Mouse (Mus musculus) intestine, postnatal 0 days (tissue): ENCODE data around the gene Tnks2. TPM values are rescaled to one million over a fixed set of nuclear protein-coding genes. Genes with fewer than 3 reads are reported as not detected.

Experiments used
- ATAC-seq: fragments of 200-750 bp; cut with Nextera tagmentation; 2 replicates; pipeline ENCODE4 v1.8.0; 2017; ENCODE audit warnings: mild to moderate bottlenecking, moderate TSS enrichment, moderate library complexity
- H3K27ac ChIP-seq: fragments of 300-500 bp; sonication (generic); 2 replicates; pipeline ENCODE4 v1.5.1; 2014; ENCODE audit warnings: mild to moderate bottlenecking, low read depth, low read length, moderate library complexity
- H3K27me3 ChIP-seq: fragments of 300-500 bp; sonication (generic); replicated peaks from 2 replicates; pipeline ENCODE4 v1.6.1; 2014; ENCODE audit warnings: low read length, mixed read lengths; ENCODE audit not compliant: control insufficient read depth, insufficient read depth
- H3K36me3 ChIP-seq: fragments of 300-500 bp; sonication (generic); 2 replicates; pipeline ENCODE4 v1.6.1; 2014; ENCODE audit warnings: mild to moderate bottlenecking, moderate library complexity; ENCODE audit not compliant: control insufficient read depth, insufficient read depth
- H3K4me1 ChIP-seq: fragments of 300-500 bp; sonication (generic); replicated peaks from 2 replicates; pipeline ENCODE4 v1.6.1; 2014; ENCODE audit warnings: antibody characterized with exemption, low read length, mixed read lengths; ENCODE audit not compliant: control insufficient read depth, insufficient read depth
- H3K4me2 ChIP-seq: fragments of 300-500 bp; sonication (generic); replicated peaks from 2 replicates; pipeline ENCODE4 v1.6.1; 2014; ENCODE audit warnings: low read depth, mild to moderate bottlenecking, moderate library complexity
- H3K4me3 ChIP-seq: fragments of 300-500 bp; sonication (generic); 2 replicates; pipeline ENCODE4 v1.5.1; 2014; ENCODE audit warnings: low read depth, low read length
- H3K9ac ChIP-seq: fragments of 300-500 bp; sonication (generic); 2 replicates; pipeline ENCODE4 v1.6.1; 2014; ENCODE audit warnings: mild to moderate bottlenecking, low read depth, low read length
- H3K9me3 ChIP-seq: fragments of 300-500 bp; sonication (generic); 2 replicates; pipeline ENCODE4 v1.6.1; 2016; ENCODE audit warnings: mixed run types; ENCODE audit not compliant: control insufficient read depth
- CTCF ChIP-seq: sonication (generic); IDR thresholded peaks from 2 replicates; pipeline ENCODE4 v1.5.1; 2016; ENCODE audit warnings: low read depth, mild to moderate bottlenecking, control low read depth, antibody characterized with exemption, moderate library complexity
- WGBS: fragments of 180-500 bp; shearing (Covaris S2); extraction: QIAGEN DNeasy Blood & Tissue Kit; methylation state at CpG from one replicate; pipeline ENCODE4 v1.1.7; 2014; 5-methylcytosine and 5-hydroxymethylcytosine counted together
- polyA plus RNA-seq: library from polyadenylated mRNA; unstranded; fragments of >200 nt; fragmentation: Nextera tagmentation; extraction: Ambion mirVana; gene quantifications from 2 replicates; pipeline ENCODE4 v1.2.1, GENCODE M21; 2015

Gene Tnks2
- polyA plus RNA-seq, 1 experiment from 2014 or later = 19.2 TPM

DNA sequence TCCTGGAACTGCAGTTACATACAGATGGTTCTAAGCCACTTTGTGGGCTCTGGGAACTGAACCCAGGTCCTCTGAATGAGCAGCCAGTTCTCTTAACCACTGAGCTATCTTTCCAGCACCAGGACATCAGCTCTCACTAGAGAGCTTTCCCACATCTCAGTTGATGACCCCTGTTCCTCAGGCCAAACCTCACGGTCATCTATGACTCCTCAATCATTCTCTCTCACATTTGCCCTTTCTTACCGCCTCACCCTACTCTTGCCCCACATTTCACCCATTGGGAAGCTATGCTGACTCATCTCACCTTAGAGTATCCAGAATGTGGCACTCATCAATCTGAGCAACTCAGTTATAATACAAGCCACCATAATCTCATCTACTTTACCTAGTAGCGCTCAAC is 6.3 kb downstream of the Tnks2 start:
- Histone ChIP-seq H3K27ac (no peak overlapping the region), H3K4me3 (no peak overlapping the region), H3K9ac (no peak overlapping the region), H3K36me3 (0 out of 2 replicates have a peak, but pooled peaks cover 5% of the 10 kb centered on the region), H3K4me2 (no peak overlapping the region), H3K4me1 (no peaks in the 10 kb centered on the region), H3K9me3 (no peaks in the 10 kb centered on the region), H3K27me3 (no peaks in the 10 kb centered on the region)
- WGBS = 82% methylated on average over 3 of the region's 3 CpGs
- no peak for ATAC-seq
- no peak for TF ChIP-seq CTCF

- no peak overlapping the region for H3K9ac ChIP-seq
- peak; percentile 23 for TF ChIP-seq CTCF
- H3K4me3 ChIP-seq = no peak overlapping the region
- H3K27ac ChIP-seq = no peak overlapping the region
- H3K4me1 ChIP-seq = no peaks in the 10 kb centered on the region
- H3K9me3 ChIP-seq = no peaks in the 10 kb centered on the region
- no peak for ATAC-seq
- 90% methylated on average over 11 of the region's 11 CpGs for WGBS
- H3K36me3 ChIP-seq = peaks cover 11% of the 10 kb centered on the region; the same call in 1 of the 2 replicates
- H3K27me3 ChIP-seq = no peaks in the 10 kb centered on the region
- no peak overlapping the region for H3K4me2 ChIP-seq
Measured at GRCm38 (mm10) chr19:36843866-36844265, 9.8 kb downstream of the Tnks2 start.

DNA sequence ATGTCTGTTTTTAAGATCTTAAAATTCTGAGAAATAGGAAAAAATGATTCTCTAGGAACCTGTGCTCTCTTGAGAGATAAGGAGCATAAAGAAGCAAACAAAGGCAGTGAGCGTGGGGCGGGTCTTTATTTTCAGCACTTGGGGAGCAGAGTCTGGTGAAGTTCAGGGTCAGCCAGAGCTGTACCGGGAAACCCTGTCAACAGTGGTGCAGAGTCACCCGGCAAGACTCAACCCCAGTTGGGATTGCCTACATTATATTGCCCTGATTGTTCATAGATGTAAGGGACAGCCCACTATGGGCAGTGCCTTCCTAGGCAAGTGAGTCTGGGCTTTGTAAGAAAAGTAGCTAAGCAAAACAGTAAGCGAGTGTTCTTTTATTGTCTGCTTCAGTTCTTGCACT is 11.9 kb downstream of the Tnks2 start:
- Histone ChIP-seq H3K27me3 (no peaks in the 10 kb centered on the region), H3K9ac (no peak overlapping the region), H3K9me3 (no peaks in the 10 kb centered on the region), H3K4me3 (no peak overlapping the region), H3K4me2 (no peak overlapping the region), H3K27ac (no peak overlapping the region; the same call in 1 of the 2 replicates), H3K4me1 (no peaks in the 10 kb centered on the region), H3K36me3 (peaks cover 25% of the 10 kb centered on the region)
- TF ChIP-seq CTCF = no peak
- peak; percentile 75 for ATAC-seq
- WGBS = 50% methylated on average over 5 of the region's 5 CpGs

- H3K4me2 ChIP-seq = no peak overlapping the region
- no peak overlapping the region for H3K4me3 ChIP-seq
- H3K36me3 ChIP-seq = peaks cover 75% of the 10 kb centered on the region
- H3K27ac ChIP-seq = no peak overlapping the region
- no peak for ATAC-seq
- H3K9me3 ChIP-seq = no peaks in the 10 kb centered on the region
- 93% methylated on average over 2 of the region's 2 CpGs for WGBS
- no peaks in the 10 kb centered on the region for H3K27me3 ChIP-seq
- no peak for TF ChIP-seq CTCF
- H3K9ac ChIP-seq = no peak overlapping the region
- H3K4me1 ChIP-seq = no peaks in the 10 kb centered on the region
Measured at GRCm38 (mm10) chr19:36853831-36854230, 19.8 kb downstream of the Tnks2 start.

DNA sequence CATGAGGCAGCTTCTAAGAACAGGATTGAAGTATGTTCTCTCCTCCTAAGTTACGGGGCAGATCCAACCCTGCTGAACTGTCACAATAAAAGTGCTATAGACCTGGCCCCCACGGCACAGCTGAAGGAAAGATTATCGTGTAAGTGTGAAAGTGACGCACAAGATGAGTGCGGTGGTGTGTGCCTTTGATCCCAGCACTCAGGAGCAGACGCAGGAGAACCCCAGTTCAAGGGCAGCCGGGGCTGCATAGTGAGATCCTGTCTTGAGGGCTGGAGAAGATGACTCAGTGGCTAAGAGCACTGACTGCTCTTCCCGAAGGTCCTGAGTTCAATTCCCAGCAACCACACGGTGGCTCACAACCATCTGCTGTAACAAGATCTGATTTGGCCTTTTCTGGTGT is 23.8 kb downstream of the Tnks2 start:
- Histone ChIP-seq H3K9ac (no peak overlapping the region), H3K4me1 (no peaks in the 10 kb centered on the region), H3K9me3 (no peaks in the 10 kb centered on the region), H3K36me3 (peaks cover 64% of the 10 kb centered on the region), H3K4me3 (no peak overlapping the region), H3K4me2 (no peak overlapping the region), H3K27me3 (no peaks in the 10 kb centered on the region), H3K27ac (no peak overlapping the region)
- ATAC-seq = no peak
- WGBS = 85% methylated on average over 9 of the region's 9 CpGs
- no peak for TF ChIP-seq CTCF

- 72% methylated on average over 5 of the region's 5 CpGs for WGBS
- Histone ChIP-seq H3K4me3 (no peak overlapping the region), H3K4me2 (no peak overlapping the region), H3K9ac (no peak overlapping the region), H3K36me3 (peaks cover 57% of the 10 kb centered on the region), H3K4me1 (no peaks in the 10 kb centered on the region), H3K27ac (no peak overlapping the region), H3K27me3 (no peaks in the 10 kb centered on the region), H3K9me3 (no peaks in the 10 kb centered on the region)
- no peak for TF ChIP-seq CTCF
- peak; percentile 73; the same call in 1 of the 2 replicates for ATAC-seq
Measured at GRCm38 (mm10) chr19:36860393-36860792, 26.4 kb downstream of the Tnks2 start.

- 47% methylated on average over 5 of the region's 5 CpGs for WGBS
- no peak overlapping the region for H3K9ac ChIP-seq
- H3K36me3 ChIP-seq = peaks cover 61% of the 10 kb centered on the region
- no peak overlapping the region for H3K27ac ChIP-seq
- no peak for TF ChIP-seq CTCF
- no peaks in the 10 kb centered on the region for H3K4me1 ChIP-seq
- ATAC-seq = peak; percentile 60; the same call in 1 of the 2 replicates
- H3K4me2 ChIP-seq = no peak overlapping the region
- H3K27me3 ChIP-seq = no peaks in the 10 kb centered on the region
- H3K9me3 ChIP-seq = no peaks in the 10 kb centered on the region
- H3K4me3 ChIP-seq = no peak overlapping the region
Measured at GRCm38 (mm10) chr19:36865905-36866304, 31.9 kb downstream of the Tnks2 start.
